Mouse (Mus musculus): ENCODE measurements around the gene Lce1b. TPM values are rescaled to one million over a fixed set of nuclear protein-coding genes. Genes with fewer than 3 reads are reported as not detected.
"Not testable (repeated sequence)": the region's sequence is repeated elsewhere in the genome, so short reads cannot be mapped to it uniquely, and the experiment has no call there.

Lce1b gene
- polyA plus RNA-seq (2012; rRNA removed): not detected in 2 replicates

DNA sequence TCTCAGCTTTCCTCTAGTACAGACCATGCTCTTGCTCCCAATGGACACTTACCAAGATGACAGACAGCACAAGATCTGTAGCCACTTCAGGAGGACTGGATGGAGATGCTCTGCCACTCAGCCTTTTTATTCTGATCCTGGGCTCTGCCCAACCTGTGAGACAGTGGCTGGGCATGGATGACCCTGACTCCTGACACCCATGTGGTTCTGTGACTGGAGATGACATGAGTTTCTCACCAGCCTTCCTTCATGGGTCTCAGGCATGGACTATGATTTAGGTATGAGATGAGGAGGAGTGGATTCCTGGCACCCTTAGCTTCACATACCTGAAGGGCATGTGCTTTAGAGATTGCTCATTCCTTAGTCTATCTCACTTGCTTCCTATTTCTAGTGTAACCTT is at the start of gene Lce1b:
Gene Lce1b, minus strand, starts transcription at position 101 of the 400 bp plus-strand sequence.
- TF ChIP-seq CTCF (IDR thresholded peaks at IDR 0.05; ENCODE audit: control insufficient read depth, insufficient read depth, insufficient replicate concordance, low read depth, low read length): no peak
- no peak for TF ChIP-seq POLR2A (IDR thresholded peaks at IDR 0.05; ENCODE audit: control insufficient read depth, low read depth, low read length)
- Histone ChIP-seq H3K4me1 (ENCODE audit: control insufficient read depth, insufficient read depth, low read length) (no peaks in the 10 kb centered on the region), H3K36me3 (ENCODE audit: control insufficient read depth, insufficient read depth, low read length) (no peaks in the 10 kb centered on the region), H3K27me3 (ENCODE audit: control insufficient read depth, insufficient read depth, low read length) (no peaks in the 10 kb centered on the region), H3K4me3 (ENCODE audit: control insufficient read depth, low read depth, low read length) (no peak within 1 kb of the TSS), H3K27ac (ENCODE audit: control insufficient read depth, insufficient read depth, low read depth, low read length) (no peak within 1 kb of the TSS)

DNA sequence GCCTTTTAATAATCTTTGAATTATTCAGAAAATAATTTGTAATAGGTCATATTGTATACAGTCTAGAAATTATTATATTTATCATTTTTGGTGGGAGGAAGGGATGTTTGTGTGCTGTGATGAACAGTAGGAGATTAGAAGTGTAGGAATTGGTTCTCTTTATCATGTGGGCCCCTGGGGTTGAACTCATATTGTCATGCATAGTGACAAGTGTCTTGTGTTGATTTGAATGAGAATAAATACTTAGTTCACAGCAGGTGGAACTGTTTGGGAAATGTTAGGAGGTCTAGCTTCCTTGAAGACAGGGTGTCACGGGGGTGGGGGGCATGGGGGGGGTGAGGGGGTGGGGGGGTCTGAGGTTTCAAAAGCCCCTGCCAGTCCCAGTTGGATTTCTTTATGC is 37.9 kb upstream of the Lce1b start:
- TF ChIP-seq POLR2A (IDR thresholded peaks at IDR 0.05; ENCODE audit: control insufficient read depth, low read depth, low read length) (no peak), CTCF (IDR thresholded peaks at IDR 0.05; ENCODE audit: control insufficient read depth, insufficient read depth, insufficient replicate concordance, low read depth, low read length) (no peak)
- Histone ChIP-seq H3K4me1 (ENCODE audit: control insufficient read depth, insufficient read depth, low read length) (no peaks in the 10 kb centered on the region), H3K4me3 (ENCODE audit: control insufficient read depth, low read depth, low read length) (no peak overlapping the region), H3K36me3 (ENCODE audit: control insufficient read depth, insufficient read depth, low read length) (no peaks in the 10 kb centered on the region), H3K27me3 (ENCODE audit: control insufficient read depth, insufficient read depth, low read length) (no peaks in the 10 kb centered on the region), H3K27ac (ENCODE audit: control insufficient read depth, insufficient read depth, low read depth, low read length) (no peak overlapping the region)

DNA sequence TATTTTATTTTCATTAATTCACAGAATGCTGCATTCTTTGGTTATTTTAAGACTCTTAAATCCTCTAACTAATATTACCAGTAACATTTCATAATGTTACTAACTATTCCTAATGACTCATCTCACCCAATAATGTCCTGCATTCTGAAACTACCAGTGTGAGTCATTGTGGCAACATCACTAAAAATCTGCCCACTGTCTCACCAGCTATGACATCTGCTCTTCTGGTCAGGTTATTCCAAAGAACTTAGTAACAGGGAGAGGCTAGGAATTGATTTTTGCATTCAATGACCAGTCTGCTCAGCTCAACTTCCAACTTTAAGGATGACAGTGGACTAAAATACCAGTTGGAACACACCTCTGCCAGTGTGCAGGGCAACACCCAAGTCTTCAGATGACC is 35.0 kb upstream of the Lce1b start:
- H3K4me3 ChIP-seq (ENCODE audit: control insufficient read depth, low read depth, low read length): no peak overlapping the region
- H3K27ac ChIP-seq (ENCODE audit: control insufficient read depth, insufficient read depth, low read depth, low read length): no peak overlapping the region
- no peaks in the 10 kb centered on the region for H3K4me1 ChIP-seq (ENCODE audit: control insufficient read depth, insufficient read depth, low read length)
- no peaks in the 10 kb centered on the region for H3K36me3 ChIP-seq (ENCODE audit: control insufficient read depth, insufficient read depth, low read length)
- no peaks in the 10 kb centered on the region for H3K27me3 ChIP-seq (ENCODE audit: control insufficient read depth, insufficient read depth, low read length)
- TF ChIP-seq POLR2A (IDR thresholded peaks at IDR 0.05; ENCODE audit: control insufficient read depth, low read depth, low read length) (no peak), CTCF (IDR thresholded peaks at IDR 0.05; ENCODE audit: control insufficient read depth, insufficient read depth, insufficient replicate concordance, low read depth, low read length) (no peak)

DNA sequence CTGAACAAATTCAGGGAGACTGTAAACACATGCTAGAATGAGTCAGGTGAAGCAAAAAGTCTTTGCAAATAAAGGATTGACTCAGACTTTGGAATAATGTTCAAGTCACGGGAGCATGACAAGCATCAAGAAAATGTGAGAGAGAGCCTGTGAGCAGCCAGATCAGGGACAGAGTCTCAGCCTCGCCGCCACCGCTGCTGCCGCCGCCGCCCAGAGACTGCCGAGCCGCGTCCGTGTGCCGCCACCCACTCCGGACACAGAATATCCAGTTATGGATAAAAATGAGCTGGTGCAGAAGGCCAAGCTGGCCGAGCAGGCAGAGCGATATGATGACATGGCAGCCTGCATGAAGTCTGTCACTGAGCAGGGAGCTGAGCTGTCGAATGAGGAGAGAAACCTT is 32.4 kb upstream of the Lce1b start:
- H3K27me3 ChIP-seq (ENCODE audit: control insufficient read depth, insufficient read depth, low read length); H3K36me3 ChIP-seq (ENCODE audit: control insufficient read depth, insufficient read depth, low read length); H3K4me3 ChIP-seq (ENCODE audit: control insufficient read depth, low read depth, low read length); H3K27ac ChIP-seq (ENCODE audit: control insufficient read depth, insufficient read depth, low read depth, low read length); H3K4me1 ChIP-seq (ENCODE audit: control insufficient read depth, insufficient read depth, low read length): not testable (repeated sequence)

DNA sequence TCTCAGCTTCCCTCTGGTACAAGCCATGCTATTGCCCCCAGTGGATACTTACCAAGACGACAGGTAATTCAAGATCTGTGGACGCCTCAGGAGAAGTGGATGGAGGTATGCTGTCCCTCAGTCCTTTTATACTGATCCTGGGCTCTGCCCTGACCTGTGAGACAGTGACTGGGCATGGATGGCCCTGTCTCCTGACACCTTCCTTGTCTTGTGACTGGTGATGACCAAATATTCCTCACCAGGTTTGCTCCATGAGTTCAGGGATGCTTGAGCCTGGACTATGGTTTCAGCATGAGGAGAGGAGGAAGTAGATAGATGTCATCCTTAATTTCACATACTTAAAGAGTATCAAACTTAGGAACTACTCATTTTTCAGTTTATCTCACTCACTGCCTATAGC is 30.4 kb upstream of the Lce1b start, which contains the start of gene Lce1d:
Gene Lce1d, minus strand, starts transcription at position 101 of the 400 bp plus-strand sequence.
- TF ChIP-seq CTCF (IDR thresholded peaks at IDR 0.05; ENCODE audit: control insufficient read depth, insufficient read depth, insufficient replicate concordance, low read depth, low read length) (no peak), POLR2A (IDR thresholded peaks at IDR 0.05; ENCODE audit: control insufficient read depth, low read depth, low read length) (no peak)
- Histone ChIP-seq H3K27me3 (ENCODE audit: control insufficient read depth, insufficient read depth, low read length) (no peaks in the 10 kb centered on the region), H3K4me1 (ENCODE audit: control insufficient read depth, insufficient read depth, low read length) (no peaks in the 10 kb centered on the region), H3K27ac (ENCODE audit: control insufficient read depth, insufficient read depth, low read depth, low read length) (no peak within 1 kb of the TSS), H3K4me3 (ENCODE audit: control insufficient read depth, low read depth, low read length) (no peak within 1 kb of the TSS), H3K36me3 (ENCODE audit: control insufficient read depth, insufficient read depth, low read length) (no peaks in the 10 kb centered on the region)

DNA sequence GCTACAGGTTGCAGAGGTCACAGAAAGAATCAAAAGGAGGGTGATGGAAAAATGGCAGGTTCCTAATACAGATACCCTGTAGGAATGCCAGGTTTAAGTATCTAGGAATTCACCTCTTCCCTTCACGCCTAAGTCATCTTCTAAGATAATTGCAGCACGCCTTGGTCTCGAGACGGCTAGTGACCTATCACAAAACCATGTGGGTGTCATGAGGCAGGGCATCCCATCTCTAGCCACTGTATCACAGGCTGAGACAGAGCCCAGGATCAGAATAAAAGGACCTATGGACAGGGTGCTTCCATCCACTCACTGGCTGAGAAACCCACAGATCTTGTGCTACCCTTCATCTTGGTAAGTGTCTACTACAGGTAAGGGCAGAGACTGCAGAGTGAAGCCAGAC is 22.2 kb upstream of the Lce1b start, which contains the start of gene Lce1c:
Gene Lce1c, plus strand, starts transcription at position 301 of the 400 bp plus-strand sequence.
- no peaks in the 10 kb centered on the region for H3K27me3 ChIP-seq (ENCODE audit: control insufficient read depth, insufficient read depth, low read length)
- no peaks in the 10 kb centered on the region for H3K4me1 ChIP-seq (ENCODE audit: control insufficient read depth, insufficient read depth, low read length)
- H3K27ac ChIP-seq (ENCODE audit: control insufficient read depth, insufficient read depth, low read depth, low read length): no peak within 1 kb of the TSS
- no peak within 1 kb of the TSS for H3K4me3 ChIP-seq (ENCODE audit: control insufficient read depth, low read depth, low read length)
- no peaks in the 10 kb centered on the region for H3K36me3 ChIP-seq (ENCODE audit: control insufficient read depth, insufficient read depth, low read length)
- TF ChIP-seq POLR2A (IDR thresholded peaks at IDR 0.05; ENCODE audit: control insufficient read depth, low read depth, low read length) (no peak), CTCF (IDR thresholded peaks at IDR 0.05; ENCODE audit: control insufficient read depth, insufficient read depth, insufficient replicate concordance, low read depth, low read length) (no peak)

DNA sequence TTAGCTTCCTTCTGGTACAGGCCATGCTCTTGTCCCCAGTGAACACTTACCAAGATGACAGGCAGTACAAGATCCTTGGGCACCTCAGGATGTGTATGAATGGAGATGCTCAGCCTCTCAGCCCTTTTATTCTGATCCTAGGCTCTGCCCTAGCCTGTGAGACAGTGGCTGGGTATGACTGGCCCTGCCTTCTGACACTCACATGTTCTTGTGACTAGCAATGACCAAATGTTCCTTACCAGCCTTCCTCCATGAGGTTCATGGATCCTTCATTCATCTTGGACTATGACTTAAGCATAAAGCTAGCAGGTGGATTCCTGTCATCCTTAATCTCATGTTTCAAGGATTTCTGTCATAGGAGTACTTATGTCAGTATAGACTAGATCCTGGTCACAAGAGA is 13.5 kb upstream of the Lce1b start, which contains the start of gene Lce1a2:
Gene Lce1a2, minus strand, starts transcription at position 101 of the 400 bp plus-strand sequence.
- Histone ChIP-seq H3K4me1 (ENCODE audit: control insufficient read depth, insufficient read depth, low read length) (no peaks in the 10 kb centered on the region), H3K27me3 (ENCODE audit: control insufficient read depth, insufficient read depth, low read length) (no peaks in the 10 kb centered on the region), H3K27ac (ENCODE audit: control insufficient read depth, insufficient read depth, low read depth, low read length) (no peak within 1 kb of the TSS)

DNA sequence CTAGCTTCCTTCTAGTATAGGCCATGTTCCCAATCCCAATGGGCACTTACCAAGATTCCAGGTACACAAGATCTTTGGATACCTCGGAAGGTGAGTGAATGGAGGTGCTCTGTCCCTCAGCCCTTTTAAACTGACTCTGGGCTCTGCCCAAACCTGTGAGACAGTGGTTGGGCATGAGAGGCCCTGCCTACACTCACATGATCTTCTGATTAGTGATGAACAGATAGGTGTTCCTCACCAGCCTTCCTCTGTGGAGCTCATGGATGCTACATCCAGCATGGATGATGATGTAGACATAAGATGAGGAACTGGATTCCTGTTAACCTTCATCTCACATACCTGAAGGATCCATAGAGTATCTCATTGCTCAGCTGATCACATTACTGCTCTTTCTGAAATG is 8.5 kb downstream of the Lce1b start, which contains the start of gene Lce1a1:
Gene Lce1a1, minus strand, starts transcription at position 101 of the 400 bp plus-strand sequence.
- no peak for TF ChIP-seq POLR2A (IDR thresholded peaks at IDR 0.05; ENCODE audit: control insufficient read depth, low read depth, low read length)
- TF ChIP-seq CTCF (IDR thresholded peaks at IDR 0.05; ENCODE audit: control insufficient read depth, insufficient read depth, insufficient replicate concordance, low read depth, low read length): no peak
- Histone ChIP-seq H3K27me3 (ENCODE audit: control insufficient read depth, insufficient read depth, low read length) (no peaks in the 10 kb centered on the region), H3K4me1 (ENCODE audit: control insufficient read depth, insufficient read depth, low read length) (no peaks in the 10 kb centered on the region), H3K27ac (ENCODE audit: control insufficient read depth, insufficient read depth, low read depth, low read length) (no peak within 1 kb of the TSS), H3K36me3 (ENCODE audit: control insufficient read depth, insufficient read depth, low read length) (no peaks in the 10 kb centered on the region), H3K4me3 (ENCODE audit: control insufficient read depth, low read depth, low read length) (no peak within 1 kb of the TSS)

More for the DNA sequence above, 13.5 kb upstream of the Lce1b start, which contains the start of gene Lce1a2:
- no peak within 1 kb of the TSS for H3K4me3 ChIP-seq (ENCODE audit: control insufficient read depth, low read depth, low read length)
- TF ChIP-seq POLR2A (IDR thresholded peaks at IDR 0.05; ENCODE audit: control insufficient read depth, low read depth, low read length): no peak
- no peak for TF ChIP-seq CTCF (IDR thresholded peaks at IDR 0.05; ENCODE audit: control insufficient read depth, insufficient read depth, insufficient replicate concordance, low read depth, low read length)
- H3K36me3 ChIP-seq (ENCODE audit: control insufficient read depth, insufficient read depth, low read length): no peaks in the 10 kb centered on the region

Data from testis, adult 2 months (tissue).